Mouse (Mus musculus): ENCODE data around the gene Defa26.
"Not testable (repeated sequence)": the region's sequence is repeated elsewhere in the genome, so short reads cannot be mapped to it uniquely, and the experiment has no call there.

DNA sequence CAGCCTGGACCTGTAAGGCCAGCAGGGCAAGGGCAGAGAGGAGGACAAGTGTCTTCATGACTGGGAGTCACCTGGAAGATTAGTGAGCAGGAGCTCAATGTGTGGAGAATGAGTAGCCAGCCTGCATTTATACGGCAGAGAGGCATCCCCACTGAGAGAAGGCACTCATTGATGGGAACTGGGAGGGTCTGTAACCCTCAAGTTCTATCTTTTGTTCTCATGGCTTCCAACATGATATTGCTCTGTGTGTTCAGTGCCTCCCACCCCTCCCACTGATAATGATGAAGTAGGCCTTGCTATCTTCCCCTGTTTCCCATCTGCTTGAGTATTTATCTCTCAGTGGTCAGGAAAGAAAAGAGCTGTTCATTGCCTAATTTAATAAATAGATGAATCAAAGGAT, 23.6 kb upstream of the Defa26 start, which contains the start of gene Gm7861:
- not testable (repeated sequence) for TF ChIP-seq POLR2A (IDR thresholded peaks at IDR 0.05; ENCODE audit: low read depth, low read length); CTCF (IDR thresholded peaks at IDR 0.05; ENCODE audit: extremely low read depth, insufficient read length, insufficient replicate concordance, low read depth, low read length)
